In the genomic region with DNA sequence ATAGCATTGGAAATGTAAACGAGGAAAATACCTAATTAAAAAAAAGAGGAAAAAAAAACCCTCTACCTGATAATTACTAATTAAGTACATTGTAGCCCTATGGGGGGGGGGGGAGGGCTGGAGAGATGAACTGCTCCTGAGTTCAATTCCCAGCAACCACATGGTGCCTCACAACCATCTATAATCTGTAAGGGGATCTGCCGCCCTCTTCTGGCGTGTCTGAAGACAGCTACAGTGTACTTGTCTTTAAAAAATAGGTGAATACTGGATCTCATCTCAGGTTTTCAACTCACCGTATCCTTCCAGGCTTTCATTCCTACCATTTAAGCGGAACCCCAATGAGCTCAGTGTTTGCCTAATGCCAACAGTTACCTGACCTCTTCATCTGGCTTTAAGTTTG, we compare ENCODE assay signal across 8 mouse cellular contexts. TPM values are rescaled to one million over a fixed set of nuclear protein-coding genes. Genes with fewer than 3 reads are reported as not detected.
DNase-seq lines count a peak whose midpoint lies in the region; ATAC-seq and TF ChIP-seq lines count a peak whose summit lies in the region.
"Had no signal": no experiment of that assay in that cellular context is flagged by ENCODE, and none has a peak within 500 bp of the region (broad histone marks: within the 10 kb centered on the region; RNA-seq: fewer than 3 reads in every experiment).

No protein-coding gene starts in this region.

- H3K27ac ChIP-seq in intestine, embryonic 14.5 days (ENCODE audit: low read depth): no peak overlapping the region
- no peak overlapping the region for H3K27ac ChIP-seq in intestine, embryonic 16.5 days (ENCODE audit: low read length)
- H3K27ac ChIP-seq in thymus, adult 2 months (ENCODE audit: control insufficient read depth, insufficient read depth, low read length): no peak overlapping the region
- H3K27ac ChIP-seq: neural tube, embryonic 12.5 days had no signal

- 43% methylated on average over 5 of the region's 5 CpGs for WGBS in intestine, embryonic 14.5 days
- 40% methylated on average over 5 of the region's 5 CpGs for WGBS in intestine, embryonic 16.5 days
- 86% methylated on average over 5 of the region's 5 CpGs for WGBS in thymus, adult 2 months

- H3K9ac ChIP-seq in intestine, embryonic 14.5 days (ENCODE audit: low read length): no peak overlapping the region
- no peak overlapping the region for H3K9ac ChIP-seq in intestine, embryonic 16.5 days (ENCODE audit: low read depth, low read length)
- H3K9ac ChIP-seq: neural tube, embryonic 12.5 days had no signal

- no peak overlapping the region for H3K4me3 ChIP-seq in intestine, embryonic 14.5 days (ENCODE audit: low read depth, low read length)
- no peak overlapping the region for H3K4me3 ChIP-seq in intestine, embryonic 16.5 days (ENCODE audit: low read length)
- H3K4me3 ChIP-seq in thymus, adult 2 months (ENCODE audit: control insufficient read depth, insufficient read depth, low read length): no peak overlapping the region
- H3K4me3 ChIP-seq: neural tube, embryonic 12.5 days had no signal

- H3K36me3 ChIP-seq in intestine, embryonic 14.5 days (ENCODE audit: control insufficient read depth, insufficient read depth, low read length): peaks cover 40% of the 10 kb centered on the region
- H3K36me3 ChIP-seq in intestine, embryonic 16.5 days (ENCODE audit: control insufficient read depth, insufficient read depth, low read length): peaks cover 6% of the 10 kb centered on the region; the same call in 1 of the 2 replicates
- peaks cover 19% of the 10 kb centered on the region for H3K36me3 ChIP-seq in thymus, adult 2 months (ENCODE audit: control insufficient read depth, insufficient read depth, low read length)

- DNase-seq in intestine, embryonic 14.5 days (ENCODE audit: low spot score): peak; percentile 55
- DNase-seq in thymus, adult 2 months: peak; percentile 50
- DNase-seq in thymus, adult 18-20 months: no peak
- DNase-seq in lung, postnatal 36 days: peak; percentile 22
- DNase-seq in urinary bladder, adult 2 months (ENCODE audit: low spot score): no peak

- H3K4me2 ChIP-seq in intestine, embryonic 14.5 days (ENCODE audit: low read length): no peak overlapping the region
- H3K4me2 ChIP-seq in intestine, embryonic 16.5 days (ENCODE audit: low read depth, low read length): no peak overlapping the region
- H3K4me2 ChIP-seq: neural tube, embryonic 12.5 days had no signal

- no peaks in the 10 kb centered on the region for H3K27me3 ChIP-seq in intestine, embryonic 14.5 days (replicated peaks; ENCODE audit: control insufficient read depth, insufficient read depth, low read length)
- H3K27me3 ChIP-seq in intestine, embryonic 16.5 days (replicated peaks; ENCODE audit: control insufficient read depth, insufficient read depth, low read length): no peaks in the 10 kb centered on the region
- H3K27me3 ChIP-seq in thymus, adult 2 months (ENCODE audit: control insufficient read depth, insufficient read depth, low read length): no peaks in the 10 kb centered on the region
- H3K27me3 ChIP-seq: neural tube, embryonic 12.5 days had no signal

- H3K9me3 ChIP-seq in intestine, embryonic 14.5 days (ENCODE audit: control insufficient read depth, low read length): no peaks in the 10 kb centered on the region
- H3K9me3 ChIP-seq in intestine, embryonic 16.5 days (ENCODE audit: control insufficient read depth, low read length): no peaks in the 10 kb centered on the region
- H3K9me3 ChIP-seq: neural tube, embryonic 12.5 days had no signal

- TF ChIP-seq CTCF in thymus, adult 2 months (IDR thresholded peaks at IDR 0.05; ENCODE audit: borderline replicate concordance, control insufficient read depth, extremely low read depth, insufficient read depth, low read length, poor library complexity): no peak

- ATAC-seq in intestine, embryonic 14.5 days (replicated peaks; ENCODE audit: low FRiP score, low TSS enrichment, low read depth): no peak
- no peak for ATAC-seq in intestine, embryonic 16.5 days
- ATAC-seq in common myeloid progenitor, adult 5-6 weeks (replicated peaks; ENCODE audit: low read depth, poor library complexity, severe bottlenecking): peak; percentile 38; the same call in 1 of the 2 replicates

- H3K4me1 ChIP-seq in intestine, embryonic 14.5 days (replicated peaks; ENCODE audit: control insufficient read depth, insufficient read depth, low read length): peaks cover 5% of the 10 kb centered on the region; the same call in 1 of the 2 replicates
- H3K4me1 ChIP-seq in intestine, embryonic 16.5 days (ENCODE audit: control insufficient read depth, insufficient read depth, low read length): peaks cover 3% of the 10 kb centered on the region; the same call in 1 of the 2 replicates
- peaks cover 2% of the 10 kb centered on the region for H3K4me1 ChIP-seq in thymus, adult 2 months (replicated peaks; ENCODE audit: control insufficient read depth, insufficient read depth, low read length)
- H3K4me1 ChIP-seq: neural tube, embryonic 12.5 days had no signal

- no peak for TF ChIP-seq POLR2A in thymus, adult 2 months (IDR thresholded peaks at IDR 0.05; ENCODE audit: control insufficient read depth, extremely low read depth, insufficient read depth, low read length, poor library complexity)

RNA-seq across cellular contexts. Expression of a gene that starts 5.3 kb away (rescaled TPM):
- 52.1 and 65.3 TPM in 2 replicates for polyA plus RNA-seq in intestine, embryonic 14.5 days (2014; fragmentation: Nextera tagmentation; extraction: Ambion mirVana)
- 39.1 and 46.7 TPM in 2 replicates for polyA plus RNA-seq in intestine, embryonic 16.5 days (2015; fragmentation: Nextera tagmentation; extraction: Ambion mirVana)
- polyA plus RNA-seq in thymus, adult 2 months (2012; rRNA removed): 2.8 and 3.5 TPM in 2 replicates
- 152 and 158 TPM in 2 replicates for total RNA-seq in common myeloid progenitor, adult 5-6 weeks (2017)
- 18.7 and 19.8 TPM in 2 replicates for polyA plus RNA-seq in urinary bladder, adult 2 months (2012; rRNA removed)

RNA-seq across cellular contexts. Expression of a gene that starts 5.4 kb away (rescaled TPM):
- 8.8 and 12.8 TPM in 2 replicates for polyA plus RNA-seq in intestine, embryonic 14.5 days (2014; fragmentation: Nextera tagmentation; extraction: Ambion mirVana)
- polyA plus RNA-seq in intestine, embryonic 16.5 days (2015; fragmentation: Nextera tagmentation; extraction: Ambion mirVana): 3.6 and 3.7 TPM in 2 replicates
- polyA plus RNA-seq in thymus, adult 2 months (2012; rRNA removed): 2.6 and 4.2 TPM in 2 replicates
- total RNA-seq in common myeloid progenitor, adult 5-6 weeks (2017): 30.9 and 31.4 TPM in 2 replicates
- polyA plus RNA-seq in urinary bladder, adult 2 months (2012; rRNA removed): 2.1 and 2.9 TPM in 2 replicates

RNA-seq across cellular contexts. Expression of a gene that starts 48.7 kb away (rescaled TPM):
- polyA plus RNA-seq in intestine, embryonic 14.5 days (2014; fragmentation: Nextera tagmentation; extraction: Ambion mirVana): 37.0 and 45.6 TPM in 2 replicates
- polyA plus RNA-seq in intestine, embryonic 16.5 days (2015; fragmentation: Nextera tagmentation; extraction: Ambion mirVana): 14.7 and 15.8 TPM in 2 replicates
- 2.4 and 4.6 TPM in 2 replicates for polyA plus RNA-seq in thymus, adult 2 months (2012; rRNA removed)
- 0.27 and 0.29 TPM in 2 replicates for total RNA-seq in common myeloid progenitor, adult 5-6 weeks (2017)
- polyA plus RNA-seq in urinary bladder, adult 2 months (2012; rRNA removed): 7.9 and 10.9 TPM in 2 replicates

Comparison
In these comparisons a context has a peak if more than half of its experiments do, and no peak if none do; other contexts are left out.
1. DNase-seq: peak in intestine, embryonic 14.5 days (single experiment), thymus, adult 2 months (single experiment) and lung, postnatal 36 days (single experiment); none in thymus, adult 18-20 months (0 of 2) and urinary bladder, adult 2 months (single experiment).